Mouse (Mus musculus) CH12.LX (cell line): ENCODE data around the gene Tulp1.

ENCODE experiments used
- CHD1 ChIP-seq: IDR thresholded peaks from 2 replicates; pipeline ENCODE4 v1.6.1; 2012; ENCODE audit warnings: low read depth, low read length, improper control_type of control experiment, inconsistent platforms
- CHD2 ChIP-seq: IDR thresholded peaks from 2 replicates; pipeline ENCODE4 v1.6.1; 2011; ENCODE audit warnings: low read length, improper control_type of control experiment
- CTCF ChIP-seq, 2 experiments: IDR thresholded peaks in 1 of 2; conservative IDR thresholded peaks in 1 of 2; 2 replicates each; pipeline ENCODE4 v1.5.1; 2011 to 2012; ENCODE audit warnings: low read depth in 2 of 2, low read length in 2 of 2, improper control_type of control experiment in 1 of 2, inconsistent platforms in 1 of 2, mild to moderate bottlenecking in 1 of 2, moderate library complexity in 1 of 2
- E2F4 ChIP-seq: IDR thresholded peaks from 2 replicates; pipeline ENCODE4 v1.6.1; 2011; ENCODE audit warnings: low read depth, low read length, improper control_type of control experiment; ENCODE audit not compliant: insufficient replicate concordance
- GABPA ChIP-seq: IDR thresholded peaks from 2 replicates; pipeline ENCODE4 v1.6.1; 2012; ENCODE audit warnings: low read depth, low read length, improper control_type of control experiment, inconsistent platforms; ENCODE audit not compliant: insufficient replicate concordance
- JUND ChIP-seq: conservative IDR thresholded peaks from 2 replicates; pipeline ENCODE4 v1.6.1; 2011; ENCODE audit warnings: low read depth, low read length, improper control_type of control experiment
- MAZ ChIP-seq: IDR thresholded peaks from 2 replicates; pipeline ENCODE4 v1.6.1; 2012; ENCODE audit warnings: low read depth, mild to moderate bottlenecking, inconsistent platforms, low read length, improper control_type of control experiment, moderate library complexity
- MXI1 ChIP-seq: IDR thresholded peaks from 2 replicates; pipeline ENCODE4 v1.6.1; 2011; ENCODE audit warnings: mild to moderate bottlenecking, low read depth, low read length, improper control_type of control experiment
- POLR2A ChIP-seq: IDR thresholded peaks from 2 replicates; pipeline ENCODE4 v1.6.1; 2011; ENCODE audit warnings: low read depth, mild to moderate bottlenecking, improper control_type of control experiment, low read length
- POLR2AphosphoS2 ChIP-seq: IDR thresholded peaks from 2 replicates; pipeline ENCODE4 v1.6.1; 2011; ENCODE audit warnings: low read depth, low read length, improper control_type of control experiment
- RAD21 ChIP-seq: IDR thresholded peaks from 2 replicates; pipeline ENCODE4 v1.6.1; 2011; ENCODE audit warnings: low read depth, mild to moderate bottlenecking, low read length, improper control_type of control experiment, moderate library complexity
- UBTF ChIP-seq: IDR thresholded peaks from 2 replicates; pipeline ENCODE4 v1.6.1; 2012; ENCODE audit warnings: low read depth, mild to moderate bottlenecking, inconsistent platforms, low read length, improper control_type of control experiment, moderate library complexity
- ZKSCAN1 ChIP-seq: IDR thresholded peaks from 2 replicates; pipeline ENCODE4 v1.6.1; 2012; ENCODE audit warnings: low read depth, inconsistent platforms, low read length, improper control_type of control experiment, borderline replicate concordance

- TF ChIP-seq CTCF (conservative IDR thresholded peaks at IDR 0.05 in 1 of 2, IDR thresholded peaks at IDR 0.05 in 1 of 2; ENCODE audit: low read depth in 2 of 2, low read length in 2 of 2) (no peak), JUND (no peak), POLR2A (no peak), MAZ (no peak), RAD21 (no peak), ZKSCAN1 (no peak), CHD2 (no peak), GABPA (no peak), MXI1 (no peak), POLR2AphosphoS2 (no peak), UBTF (no peak), CHD1 (no peak), E2F4 (no peak)
Observed at GRCm38 (mm10) chr17:28411381-28411960, 46.4 kb upstream of the Tulp1 start.
